Mouse (Mus musculus) hematopoietic stem cell, adult 5-6 weeks (primary cell): Measurements from ENCODE around the gene Scp2d1. TPM values are rescaled to one million over a fixed set of nuclear protein-coding genes. Genes with fewer than 3 reads are reported as not detected.

ENCODE experiments used
- total RNA-seq: library from RNA; stranded (forward); fragments of 172-1452, 232-1000 nt; gene quantifications from 2 replicates; pipeline ENCODE4 v1.2.3, GENCODE M21; 2017

Scp2d1 gene
- total RNA-seq, 1 experiment from 2014 or later = not detected

Other genes with a start within 250 kb of the Scp2d1 start
- 9.5 and 32.3 TPM in 2 replicates for gene Smim26, start 229.6 kb upstream of the Scp2d1 start, total RNA-seq
- 72.6 and 86.4 TPM in 2 replicates for gene Dtd1, start 223.8 kb upstream of the Scp2d1 start, total RNA-seq